In the genomic region with DNA sequence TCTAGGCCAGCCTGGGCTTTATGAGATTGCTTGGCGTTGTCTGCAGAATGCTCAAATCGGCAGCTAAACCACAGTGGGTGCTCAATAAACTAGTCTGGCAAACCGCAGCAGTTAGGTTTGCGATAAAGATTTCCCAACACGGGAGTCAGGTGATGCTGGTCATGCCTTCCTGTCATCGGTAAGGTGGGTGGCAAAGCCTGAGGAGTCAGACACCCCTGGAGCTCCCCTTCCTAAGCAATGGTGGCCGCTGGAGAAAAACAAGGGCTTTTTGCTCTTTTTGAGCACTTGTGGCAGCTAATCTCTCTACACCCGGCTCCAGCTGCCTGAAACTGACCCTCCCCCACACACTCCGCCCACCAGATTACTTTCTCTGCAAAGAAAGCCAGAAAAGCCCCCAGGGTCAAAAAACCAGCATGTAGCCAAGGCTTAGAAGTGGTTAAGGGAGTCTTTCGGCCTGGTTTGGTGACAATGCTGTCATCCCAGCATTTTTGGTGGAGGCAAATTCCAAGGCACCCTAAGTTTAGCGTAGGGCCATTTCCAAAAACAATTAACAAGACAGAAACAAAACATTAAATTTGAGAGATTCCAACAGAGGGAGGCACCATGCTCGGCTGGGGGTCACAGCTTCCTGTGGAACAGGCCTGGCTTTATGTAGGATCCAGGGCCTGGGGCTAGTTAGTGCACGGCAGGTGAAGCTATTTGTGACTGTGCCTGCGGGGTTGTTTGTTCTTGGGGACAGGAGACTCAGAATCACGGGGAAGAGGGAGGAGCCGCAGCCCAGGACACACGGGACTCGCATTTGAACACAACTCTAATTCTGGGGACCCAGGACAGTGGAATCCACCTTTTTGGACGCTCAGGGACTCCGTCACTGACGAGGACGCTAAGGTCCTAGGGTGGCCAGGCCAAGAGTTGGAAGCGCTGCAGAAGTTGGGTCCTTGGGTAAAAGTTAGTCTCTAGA, we compare ENCODE assay signal across 8 mouse cellular contexts. TPM values are rescaled to one million over a fixed set of nuclear protein-coding genes. Genes with fewer than 3 reads are reported as not detected.
DNase-seq lines count a peak whose midpoint lies in the region; ATAC-seq and TF ChIP-seq lines count a peak whose summit lies in the region.

No protein-coding gene starts in this region.

- intact Hi-C loops in heart, postnatal 25 days (cut with DNase I) = no loop called here

- H3K9ac ChIP-seq in kidney, embryonic 15.5 days = peak overlapping the region; percentile 52
- H3K9ac ChIP-seq in stomach, embryonic 14.5 days (replicated peaks; ENCODE audit: low read depth, low read length) = peak overlapping the region; percentile 47

- ATAC-seq in kidney, embryonic 15.5 days (replicated peaks; ENCODE audit: low FRiP score) = peak; percentile 12
- 0 out of 2 replicates have a peak, but pooled peaks have one; percentile 6 for ATAC-seq in stomach, embryonic 14.5 days (ENCODE audit: insufficient number of reproducible peaks, insufficient read depth, low FRiP score, low read depth)

- whole genome bisulfite sequencing in kidney, embryonic 15.5 days = 2% methylated on average over 23 of the region's 23 CpGs
- 3% methylated on average over 23 of the region's 23 CpGs for WGBS in stomach, embryonic 14.5 days

- DNase-seq in heart, adult 11 months = peak; percentile 97
- DNase-seq in heart, postnatal 25 days (ENCODE audit: low spot score) = no peak
- peak; percentile 72 for DNase-seq in brain, embryonic 14.5 days (ENCODE audit: low read depth)
- peak; percentile 72 for DNase-seq in heart, adult 8-10 months (ENCODE audit: low spot score)
- peak; percentile 72 for DNase-seq in lung, postnatal 25 days (ENCODE audit: low spot score)
- no peak for DNase-seq in layer of hippocampus, adult 9-11 months

- H3K27ac ChIP-seq in kidney, embryonic 15.5 days = peak overlapping the region; percentile 97
- H3K27ac ChIP-seq in stomach, embryonic 14.5 days (ENCODE audit: low read length) = peak overlapping the region; percentile 98

- H3K36me3 ChIP-seq in kidney, embryonic 15.5 days = peaks cover 26% of the 10 kb centered on the region
- peaks cover 21% of the 10 kb centered on the region for H3K36me3 ChIP-seq in stomach, embryonic 14.5 days (ENCODE audit: control insufficient read depth, insufficient read depth, low read length)

- peak overlapping the region; percentile 55 for H3K4me3 ChIP-seq in kidney, embryonic 15.5 days (replicated peaks)
- H3K4me3 ChIP-seq in stomach, embryonic 14.5 days (ENCODE audit: low read depth, low read length) = peak overlapping the region; percentile 51

- peaks cover 61% of the 10 kb centered on the region for H3K4me1 ChIP-seq in kidney, embryonic 15.5 days
- peaks cover 24% of the 10 kb centered on the region for H3K4me1 ChIP-seq in stomach, embryonic 14.5 days (ENCODE audit: control insufficient read depth, insufficient read depth, low read length)

- TF ChIP-seq POLR2A in brain, embryonic 14.5 days (IDR thresholded peaks at IDR 0.05; ENCODE audit: borderline replicate concordance, extremely low read depth, insufficient read depth, insufficient read length, poor library complexity, severe bottlenecking) = no peak

- no peaks in the 10 kb centered on the region for H3K27me3 ChIP-seq in kidney, embryonic 15.5 days
- H3K27me3 ChIP-seq in stomach, embryonic 14.5 days (ENCODE audit: control insufficient read depth, insufficient read depth, low read length) = no peaks in the 10 kb centered on the region

- no peaks in the 10 kb centered on the region for H3K9me3 ChIP-seq in kidney, embryonic 15.5 days (replicated peaks)
- H3K9me3 ChIP-seq in stomach, embryonic 14.5 days (ENCODE audit: control insufficient read depth, low read depth, low read length) = no peaks in the 10 kb centered on the region

- TF ChIP-seq CTCF in brain, embryonic 14.5 days (IDR thresholded peaks at IDR 0.05; ENCODE audit: borderline replicate concordance, extremely low read depth, insufficient read depth, insufficient read length) = no peak

- H3K4me2 ChIP-seq in kidney, embryonic 15.5 days = peak overlapping the region; percentile 70
- H3K4me2 ChIP-seq in stomach, embryonic 14.5 days (replicated peaks; ENCODE audit: low read depth, low read length) = peak overlapping the region; percentile 78

RNA-seq across cellular contexts. Expression of a gene that starts 3.0 kb away (rescaled TPM):
- 100 to 1,000 TPM; 154 to 171 TPM for total RNA-seq in heart, postnatal 25 days (2021)
- 6.4 and 8.3 TPM in 2 replicates for polyA plus RNA-seq in brain, embryonic 14.5 days (2012; rRNA removed)
- total RNA-seq in heart, adult 8-10 months (2022) = 100 to 1,000 TPM; 172 to 233 (median 219) TPM
- polyA plus RNA-seq in kidney, embryonic 15.5 days (2015; fragmentation: Nextera tagmentation; extraction: Ambion mirVana) = 68.9 and 77.4 TPM in 2 replicates
- polyA plus RNA-seq in stomach, embryonic 14.5 days (2014; fragmentation: Nextera tagmentation; extraction: Ambion mirVana) = 70.1 and 76.6 TPM in 2 replicates

RNA-seq across cellular contexts. Expression of a gene that starts 10.4 kb away (rescaled TPM):
- not detected for total RNA-seq in heart, postnatal 25 days (2021)
- not detected in 2 replicates for polyA plus RNA-seq in brain, embryonic 14.5 days (2012; rRNA removed)
- under 1 TPM in 1 of 4 experiments, not detected in 3; 0.41 TPM for total RNA-seq in heart, adult 8-10 months (2022)
- polyA plus RNA-seq in kidney, embryonic 15.5 days (2015; fragmentation: Nextera tagmentation; extraction: Ambion mirVana) = 0.31 TPM in 1 of 2 replicates, not detected in the other
- not detected in 2 replicates for polyA plus RNA-seq in stomach, embryonic 14.5 days (2014; fragmentation: Nextera tagmentation; extraction: Ambion mirVana)

RNA-seq across cellular contexts. Expression of a gene that starts 13.1 kb away (rescaled TPM):
- 1 to 10 TPM; 7.6 to 9.8 TPM for total RNA-seq in heart, postnatal 25 days (2021)
- 3.4 and 3.7 TPM in 2 replicates for polyA plus RNA-seq in brain, embryonic 14.5 days (2012; rRNA removed)
- 1 to 10 TPM; 6.9 to 9.5 (median 8.1) TPM for total RNA-seq in heart, adult 8-10 months (2022)
- polyA plus RNA-seq in kidney, embryonic 15.5 days (2015; fragmentation: Nextera tagmentation; extraction: Ambion mirVana) = 6.0 and 6.2 TPM in 2 replicates
- polyA plus RNA-seq in stomach, embryonic 14.5 days (2014; fragmentation: Nextera tagmentation; extraction: Ambion mirVana) = 7.0 and 8.1 TPM in 2 replicates

RNA-seq across cellular contexts. Expression of a gene that starts 13.5 kb away (rescaled TPM):
- total RNA-seq in heart, postnatal 25 days (2021) = 1 to 10 TPM; 3.7 to 4.3 TPM
- polyA plus RNA-seq in brain, embryonic 14.5 days (2012; rRNA removed) = 39.8 and 50.9 TPM in 2 replicates
- 1 to 10 TPM; 1.5 to 2.6 (median 2.2) TPM for total RNA-seq in heart, adult 8-10 months (2022)
- 162 and 175 TPM in 2 replicates for polyA plus RNA-seq in kidney, embryonic 15.5 days (2015; fragmentation: Nextera tagmentation; extraction: Ambion mirVana)
- 77.6 and 85.2 TPM in 2 replicates for polyA plus RNA-seq in stomach, embryonic 14.5 days (2014; fragmentation: Nextera tagmentation; extraction: Ambion mirVana)

RNA-seq across cellular contexts. Expression of a gene that starts 33.0 kb away (rescaled TPM):
- 100 to 1,000 TPM; 102 to 105 TPM for total RNA-seq in heart, postnatal 25 days (2021)
- 27.0 and 31.0 TPM in 2 replicates for polyA plus RNA-seq in brain, embryonic 14.5 days (2012; rRNA removed)
- 100 to 1,000 TPM; 113 to 131 (median 128) TPM for total RNA-seq in heart, adult 8-10 months (2022)
- 13.1 TPM in 2 replicates for polyA plus RNA-seq in kidney, embryonic 15.5 days (2015; fragmentation: Nextera tagmentation; extraction: Ambion mirVana)
- 13.4 and 13.5 TPM in 2 replicates for polyA plus RNA-seq in stomach, embryonic 14.5 days (2014; fragmentation: Nextera tagmentation; extraction: Ambion mirVana)

Comparison
In these comparisons a context has a peak if more than half of its experiments do, and no peak if none do; other contexts are left out.
1. DNase-seq: peak in heart, adult 11 months (single experiment), brain, embryonic 14.5 days (single experiment), heart, adult 8-10 months (single experiment) and lung, postnatal 25 days (single experiment); none in heart, postnatal 25 days (single experiment) and layer of hippocampus, adult 9-11 months (single experiment).